Mouse (Mus musculus): ENCODE results near the gene Snx29. TPM values are rescaled to one million over a fixed set of nuclear protein-coding genes. Genes with fewer than 3 reads are reported as not detected.

The Snx29 gene
- total RNA-seq, 4 experiments from 2014 or later, result 7.4 to 11.8 (median 10.2) TPM

DNA sequence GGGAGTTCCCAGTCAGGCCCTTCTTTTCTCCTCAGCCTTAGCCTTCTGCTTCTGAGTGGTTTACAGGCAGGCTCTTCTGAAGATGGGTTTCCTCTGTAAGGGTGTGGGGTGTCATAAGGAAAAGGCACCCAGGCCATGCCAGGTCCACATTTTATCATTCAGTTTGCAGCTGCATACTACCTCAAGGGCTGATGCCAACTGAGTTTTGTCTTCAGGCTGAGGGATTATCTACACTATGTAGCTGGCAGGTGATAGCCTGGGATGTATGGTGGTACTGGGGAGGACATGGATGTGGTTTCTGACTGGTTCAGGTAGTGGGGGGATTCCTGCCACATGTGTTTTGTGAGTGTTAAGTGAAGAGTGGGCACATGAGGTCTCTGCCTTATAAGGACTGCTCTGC is 266.0 kb downstream of the Snx29 start:
- no peak for DNase-seq (ENCODE audit: low spot score in 2 of 2)

DNA sequence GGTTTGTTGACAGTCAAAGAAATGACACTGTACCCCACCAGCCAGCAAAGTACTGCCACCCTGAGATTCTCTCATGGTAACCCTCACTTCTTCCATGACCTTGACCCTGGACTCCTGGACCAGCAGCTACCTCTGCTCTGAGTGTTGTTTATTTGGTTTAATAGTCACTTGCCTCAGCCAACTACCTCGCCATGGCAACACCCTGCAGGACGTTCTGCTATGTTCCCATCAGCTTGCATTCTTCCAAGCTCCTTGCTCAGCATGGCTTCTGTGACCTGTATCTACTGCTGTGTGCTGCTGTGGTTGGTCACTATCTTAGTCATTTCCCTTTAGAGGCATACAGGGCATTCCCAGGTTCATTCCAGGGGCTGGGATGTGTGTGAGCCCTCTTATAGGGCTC is 266.6 kb downstream of the Snx29 start:
- DNase-seq (ENCODE audit: low spot score in 2 of 2), result no peak

DNA sequence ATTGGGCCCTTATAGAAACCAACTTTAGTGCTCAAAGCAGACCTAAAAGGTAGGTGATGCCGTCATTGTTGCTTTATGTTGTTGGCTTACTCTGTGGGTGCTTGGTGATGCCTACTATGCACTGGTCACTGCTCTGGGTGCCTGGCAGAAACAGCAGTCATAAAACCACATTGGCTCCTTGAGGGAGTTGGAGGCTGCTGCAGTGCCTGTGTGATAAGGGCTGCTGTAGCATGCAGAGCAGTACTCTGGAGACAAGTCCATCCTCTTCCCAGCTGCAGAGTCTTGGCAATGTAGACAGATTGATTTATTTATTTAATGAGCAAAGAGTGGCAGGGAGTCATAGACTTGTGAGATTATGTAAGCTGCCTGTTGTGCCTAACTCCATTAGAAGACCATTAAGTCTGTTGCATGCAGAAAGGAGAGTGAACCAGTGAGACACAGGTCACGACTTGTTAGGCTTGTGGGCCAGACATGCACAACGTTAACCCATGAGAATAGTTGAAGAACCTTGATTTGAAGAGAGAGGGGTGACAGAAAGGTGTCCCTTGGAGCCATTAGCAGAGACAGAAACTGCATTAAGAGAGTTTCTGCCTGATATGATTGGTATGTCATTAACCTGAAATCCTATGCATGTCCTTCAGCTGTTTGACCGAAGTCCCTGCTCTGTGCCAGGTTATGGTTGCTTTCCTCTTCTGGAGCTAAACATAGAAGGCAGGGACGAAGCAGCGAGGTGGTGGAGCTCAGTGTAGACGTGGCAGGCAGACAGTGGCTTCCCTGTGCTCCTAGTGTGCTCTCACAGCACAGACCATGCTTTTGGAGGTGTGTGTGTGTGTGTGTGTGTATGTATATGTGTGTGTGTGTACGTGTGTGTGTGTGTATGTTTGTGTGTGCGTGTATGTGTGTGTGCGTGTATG is 267.3 kb downstream of the Snx29 start:
- DNase-seq (ENCODE audit: low spot score in 2 of 2), result no peak

DNA sequence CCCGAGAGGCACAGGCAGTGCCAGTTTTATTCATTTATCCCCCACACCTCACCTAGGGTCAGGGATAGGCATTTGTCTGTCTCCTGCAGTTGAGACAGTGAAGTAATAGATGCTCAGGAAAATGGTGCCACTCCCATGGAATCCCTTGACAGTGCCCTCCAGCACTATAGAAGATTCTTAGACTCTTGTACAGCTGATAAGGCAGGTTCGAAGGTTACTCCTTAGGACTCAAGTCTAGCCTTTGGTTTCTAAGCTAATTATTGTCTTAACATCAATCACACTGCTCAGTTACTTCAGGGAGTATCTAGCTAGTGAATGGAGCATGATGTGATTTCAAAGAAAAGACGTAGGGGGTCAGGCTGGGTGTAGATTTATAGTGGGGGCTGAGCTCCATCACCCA is 273.9 kb downstream of the Snx29 start:
- DNase-seq (ENCODE audit: low spot score in 2 of 2), result no peak

GRCm38 (mm10) chr16:11597769-11598168 is 275.1 kb downstream of the Snx29 start:
- no peak for DNase-seq (ENCODE audit: low spot score in 2 of 2)

- DNase-seq (ENCODE audit: low spot score in 2 of 2), result no peak
Observed at GRCm38 (mm10) chr16:11599523-11599922, 276.8 kb downstream of the Snx29 start.

DNA sequence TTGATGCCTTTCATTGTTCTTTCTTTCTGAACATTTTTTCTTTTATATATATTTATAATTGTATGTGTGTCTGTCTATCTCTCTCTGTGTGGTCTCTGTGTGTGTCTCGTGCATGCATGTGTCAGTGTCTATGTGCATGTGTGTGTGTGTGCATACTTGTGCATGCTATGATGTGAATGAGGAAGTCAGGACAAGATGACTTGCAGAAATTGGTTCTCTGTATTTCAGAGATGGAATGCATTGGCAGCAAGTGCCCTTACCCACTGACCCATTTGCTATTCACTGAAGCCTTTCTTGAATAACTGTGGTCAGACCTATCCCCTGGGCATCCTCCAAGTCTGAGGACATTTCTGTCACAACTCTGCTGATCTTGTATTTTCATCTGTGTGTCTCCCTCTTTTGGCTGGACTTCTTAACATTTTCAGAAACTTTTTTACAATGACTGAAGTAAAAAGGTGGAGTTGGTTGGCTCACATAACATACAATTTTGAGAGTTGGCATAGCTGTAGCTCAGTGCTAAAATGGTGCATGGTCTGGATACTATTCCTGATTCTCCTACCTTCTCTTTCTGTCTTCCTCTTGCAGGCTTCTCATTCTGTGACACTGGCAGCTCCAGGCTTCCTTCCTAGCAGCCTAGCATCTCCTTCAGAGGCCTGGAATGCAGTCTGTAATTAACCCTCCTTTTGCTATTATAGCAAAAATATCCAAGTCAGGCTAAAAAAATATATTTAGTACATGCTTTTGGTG is 278.8 kb downstream of the Snx29 start:
- DNase-seq (ENCODE audit: low spot score in 2 of 2), result no peak

DNA sequence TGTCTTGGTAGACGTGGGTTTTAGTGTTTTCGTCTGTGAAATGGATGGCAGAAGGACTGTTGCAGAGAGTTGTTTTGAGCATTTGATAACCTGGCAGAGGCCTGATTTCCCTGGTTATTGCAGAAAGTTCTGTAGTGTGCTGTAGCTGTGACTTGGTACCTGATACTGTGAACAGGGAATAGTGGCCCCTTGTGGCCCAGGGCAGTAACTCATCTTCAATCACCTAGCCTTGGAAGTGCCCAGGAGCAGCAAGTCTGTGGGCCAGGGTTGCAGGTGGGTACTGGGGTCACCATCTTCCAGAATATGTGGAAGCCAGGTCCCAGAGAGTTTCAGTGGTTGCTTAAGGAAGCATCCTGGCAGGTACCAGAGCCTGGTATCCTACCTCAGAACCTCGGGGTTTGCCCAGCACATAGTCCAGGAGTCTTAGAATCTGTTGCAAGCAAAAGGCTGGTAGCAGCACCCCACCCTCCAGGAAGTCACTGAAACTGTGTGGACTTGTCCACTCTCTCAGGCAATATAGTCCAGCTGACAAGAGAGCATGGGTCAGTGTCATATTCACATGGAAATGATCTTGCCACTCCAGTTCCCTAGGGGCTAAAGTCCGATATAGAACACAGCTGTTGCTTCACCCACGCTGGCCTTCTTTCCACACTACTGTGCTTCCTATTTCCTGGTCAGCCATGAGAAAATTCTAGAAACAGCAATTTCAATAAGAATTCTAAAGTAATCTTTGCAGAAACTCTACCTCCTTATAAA is 281.1 kb downstream of the Snx29 start:
- DNase-seq (ENCODE audit: low spot score in 2 of 2), result peak; percentile 10 to 27

DNA sequence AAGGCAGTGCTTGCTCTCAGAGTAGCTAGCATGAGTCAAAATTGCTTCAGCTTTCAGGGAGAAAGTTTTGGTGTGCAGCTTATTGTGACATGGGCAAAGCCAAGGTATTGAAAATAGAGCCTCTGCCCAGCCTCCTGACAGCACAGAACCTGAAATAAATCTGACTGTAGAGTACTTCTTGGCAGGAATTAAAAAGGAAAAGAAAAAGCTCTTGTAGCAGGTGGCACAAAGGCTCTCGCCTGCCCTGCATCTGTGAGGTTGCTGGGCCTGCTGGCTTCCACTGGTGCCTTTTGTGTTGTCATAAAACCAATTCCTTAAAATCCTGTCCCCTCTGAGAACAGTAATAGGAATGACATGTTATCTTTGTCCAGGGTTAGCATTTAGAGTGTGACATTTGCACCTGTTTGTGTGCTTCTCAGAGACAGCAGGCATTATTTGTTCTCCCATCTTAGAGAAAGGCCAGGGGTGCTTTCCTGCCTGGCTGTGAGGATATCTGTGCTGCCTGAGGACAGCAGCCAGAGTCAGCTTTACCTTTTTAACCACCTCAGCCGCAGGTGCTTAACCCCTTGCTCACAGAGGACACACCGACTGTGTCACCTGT is 289.9 kb downstream of the Snx29 start:
- DNase-seq (ENCODE audit: low spot score in 2 of 2), result no peak

- DNase-seq (ENCODE audit: low spot score in 2 of 2), result no peak
Observed at GRCm38 (mm10) chr16:11614401-11615014, 291.8 kb downstream of the Snx29 start.

- peak in 1 of 2 experiments; percentile 18 for DNase-seq (ENCODE audit: low spot score in 2 of 2)
Observed at GRCm38 (mm10) chr16:11615633-11616032, 292.9 kb downstream of the Snx29 start.

DNA sequence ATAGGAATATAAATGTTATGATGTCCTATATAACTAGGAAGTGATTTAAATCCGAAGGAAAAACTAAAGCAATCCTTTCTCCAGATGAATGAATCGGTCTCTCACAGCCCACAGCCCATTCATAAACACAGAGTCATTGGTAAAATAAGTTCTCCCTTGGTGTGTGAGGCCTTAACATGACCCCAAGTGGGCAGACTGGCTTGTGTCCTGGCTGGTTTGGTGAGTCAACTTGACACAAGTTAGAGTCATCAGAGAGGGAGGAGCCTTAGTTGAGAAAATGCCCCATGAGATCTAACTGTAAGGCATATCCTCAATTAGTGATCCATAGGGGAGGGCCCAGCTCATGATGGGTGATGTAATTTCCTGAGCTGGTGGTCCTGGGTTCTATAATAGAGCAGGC is 297.2 kb downstream of the Snx29 start:
- no peak for DNase-seq (ENCODE audit: low spot score in 2 of 2)

DNA sequence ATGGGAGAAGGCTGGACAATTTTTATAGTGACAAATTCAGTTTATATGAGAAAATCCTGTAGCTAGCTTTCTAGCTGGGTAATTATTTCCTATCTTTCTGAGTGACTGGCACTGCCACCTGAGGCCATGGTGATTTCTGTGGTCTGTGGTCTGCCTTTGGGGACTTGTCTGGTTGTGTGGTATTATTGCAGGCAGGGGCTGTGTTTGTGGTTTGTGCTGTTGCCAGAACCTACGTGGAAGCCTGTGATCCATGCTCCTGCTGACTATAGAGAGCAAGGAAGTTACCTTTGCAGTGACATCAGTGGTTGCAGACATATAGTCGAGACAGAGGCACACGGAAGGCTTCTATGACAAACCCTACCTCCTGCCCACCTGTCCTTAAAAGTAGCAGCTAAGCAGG is 298.3 kb downstream of the Snx29 start:
- DNase-seq (ENCODE audit: low spot score in 2 of 2), result no peak

DNA sequence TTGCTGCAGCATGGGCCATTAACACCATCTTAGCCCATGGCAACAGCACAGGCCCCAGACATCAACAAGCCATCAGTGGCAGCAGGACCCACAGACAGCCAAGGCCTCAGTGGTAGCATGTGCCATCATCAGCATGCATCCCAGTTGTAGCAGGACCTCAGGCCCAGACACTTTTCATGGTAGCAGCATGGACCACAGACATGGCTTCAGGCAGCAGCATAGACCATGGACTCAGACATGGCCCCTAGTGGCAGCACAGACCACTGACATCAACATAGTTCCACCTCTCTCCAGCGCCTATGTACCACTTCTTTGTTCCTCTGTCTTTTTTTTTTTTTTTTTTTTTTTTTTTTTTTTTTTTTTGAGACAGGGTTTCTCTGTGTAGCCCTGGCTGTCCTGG is 299.0 kb downstream of the Snx29 start:
- no peak for DNase-seq (ENCODE audit: low spot score in 2 of 2)

DNA sequence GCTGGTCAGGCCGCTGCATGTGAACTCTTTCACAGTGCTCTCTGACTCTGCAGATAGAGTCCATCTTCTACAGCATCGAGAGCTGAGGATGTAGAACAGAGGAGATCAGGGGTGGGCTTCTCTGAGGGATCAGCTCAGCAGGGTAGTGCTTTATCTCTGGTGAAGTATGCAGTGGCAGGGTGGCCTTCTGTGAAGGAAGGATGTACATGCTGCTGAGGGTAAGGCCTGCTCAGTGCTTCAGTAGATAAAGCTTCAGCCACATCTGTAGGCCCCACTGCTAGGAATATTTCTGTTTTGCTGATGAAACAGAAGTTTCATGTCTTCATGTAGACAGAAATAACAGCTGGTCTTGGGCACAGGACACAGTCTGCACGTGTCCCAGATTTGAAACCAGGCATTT is 300.3 kb downstream of the Snx29 start:
- DNase-seq (ENCODE audit: low spot score in 2 of 2), result no peak

DNA sequence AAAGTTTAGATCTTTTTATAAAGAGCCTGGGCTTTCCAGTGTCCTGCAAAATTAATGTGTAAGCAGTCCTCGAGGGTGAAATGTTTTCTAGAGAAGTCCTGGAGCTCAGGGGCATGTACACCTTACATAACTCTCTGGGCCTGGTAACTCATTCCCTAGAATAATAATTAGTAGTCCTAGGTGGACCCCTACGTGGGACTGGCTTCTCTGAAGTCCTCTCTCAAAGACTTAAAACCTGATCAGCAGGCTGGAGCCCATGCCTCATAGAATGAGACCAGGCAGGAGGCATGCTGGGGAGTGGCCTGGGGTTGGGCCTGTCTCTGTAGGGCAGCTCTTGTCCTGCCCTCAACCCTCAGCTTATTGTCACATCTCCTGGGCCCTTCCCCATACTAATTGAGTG is 301.4 kb downstream of the Snx29 start:
- DNase-seq (ENCODE audit: low spot score in 2 of 2), result no peak

DNA sequence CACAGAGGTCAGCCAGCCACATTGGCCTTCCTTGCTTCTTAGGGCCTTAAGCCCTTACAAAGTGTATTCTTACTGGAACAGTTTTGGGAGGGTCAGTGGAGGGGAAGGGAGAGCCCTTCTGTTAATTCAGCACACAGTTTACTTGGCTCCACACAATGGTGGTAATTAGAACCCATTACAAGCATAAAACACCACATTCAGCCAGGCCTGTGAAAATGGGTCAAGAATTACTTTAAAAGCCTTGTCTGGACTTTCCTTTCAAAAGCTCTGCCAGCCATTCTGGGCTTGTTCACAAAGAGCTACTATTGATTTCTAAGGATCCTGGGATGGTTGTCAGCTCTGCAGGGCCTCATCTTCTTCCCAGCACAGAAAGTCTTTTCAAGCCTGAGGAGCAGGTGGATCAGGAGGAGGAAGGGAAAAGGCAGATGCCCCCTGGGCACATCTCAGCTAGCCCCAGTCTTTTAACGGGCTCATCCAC is 303.3 kb downstream of the Snx29 start:
- DNase-seq (ENCODE audit: low spot score in 2 of 2), result no peak

GRCm38 (mm10) chr16:11626616-11627015 is 303.9 kb downstream of the Snx29 start:
- no peak for DNase-seq (ENCODE audit: low spot score in 2 of 2)

DNA sequence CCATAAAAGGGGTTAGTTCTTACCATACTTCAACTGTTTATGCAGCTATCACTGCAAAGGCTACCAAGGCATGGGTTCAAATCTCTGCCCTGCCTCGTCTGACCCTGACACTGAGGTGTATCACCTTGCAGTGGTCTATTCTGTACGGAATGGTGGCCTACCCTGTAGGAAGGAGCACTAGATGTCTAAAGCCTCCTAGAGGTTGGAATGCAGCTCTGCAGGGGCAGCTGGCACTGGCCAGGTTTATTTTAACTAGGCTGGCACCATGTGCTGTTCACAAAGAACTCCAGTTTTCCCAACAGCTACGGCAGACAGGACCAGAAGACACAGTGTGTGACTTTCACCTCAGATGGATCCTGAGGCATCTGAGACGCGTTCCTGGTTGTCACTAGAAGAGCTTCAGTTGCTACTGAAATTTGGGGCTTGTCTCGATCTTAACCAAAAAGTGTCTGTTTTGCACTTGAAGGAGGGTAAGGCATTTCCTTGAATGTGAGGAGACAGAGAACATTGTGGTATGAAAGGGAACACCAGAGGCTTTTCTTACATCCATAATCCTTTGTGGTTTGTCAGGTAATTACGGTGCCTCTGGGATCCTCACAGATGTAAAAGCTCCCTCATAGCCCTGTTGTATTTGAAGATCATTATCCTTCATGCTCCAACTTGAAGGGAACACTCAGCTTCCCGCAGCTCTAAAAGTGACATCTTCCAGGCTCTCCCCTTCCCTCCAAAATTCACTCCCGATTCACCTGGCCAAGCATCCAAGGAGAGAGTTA is 305.3 kb downstream of the Snx29 start:
- DNase-seq (ENCODE audit: low spot score in 2 of 2), result no peak

DNA sequence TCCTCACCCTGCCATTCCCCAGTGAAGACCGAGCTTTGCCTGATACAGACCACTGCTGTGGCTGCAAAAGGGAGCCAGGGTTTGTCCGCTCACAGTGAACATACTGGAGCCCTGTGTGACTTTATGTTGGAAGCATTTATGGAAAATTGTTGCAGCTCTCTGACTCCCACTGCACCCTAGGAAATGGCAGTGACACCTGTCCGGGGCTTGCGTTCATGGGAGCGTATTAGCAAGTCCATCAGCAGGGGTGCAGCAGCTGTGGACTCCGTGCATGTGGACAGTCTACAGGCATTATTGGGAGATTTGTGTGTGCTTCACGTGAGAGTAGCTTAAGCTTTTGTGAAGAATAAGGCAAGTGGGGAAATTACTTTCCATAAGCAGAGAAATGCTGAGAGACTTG is 307.0 kb downstream of the Snx29 start:
- DNase-seq (ENCODE audit: low spot score in 2 of 2), result no peak

All from gastrocnemius, adult 8-10 months (tissue).